Mouse (Mus musculus) lung, adult 2 months (tissue): ENCODE measurements around the gene Slc25a24.

Experiments used
- CTCF ChIP-seq: fragments of 200-500 bp; IDR thresholded peaks from 2 replicates; pipeline ENCODE4 v1.5.1; 2011; ENCODE audit warnings: mild to moderate bottlenecking, low read length, control low read depth; ENCODE audit not compliant: insufficient read depth
- POLR2A ChIP-seq: fragments of 200-500 bp; IDR thresholded peaks from 2 replicates; pipeline ENCODE4 v1.6.1; 2011; ENCODE audit warnings: low read depth, mild to moderate bottlenecking, control low read depth, low read length, borderline replicate concordance; ENCODE audit errors: extremely low read depth

DNA sequence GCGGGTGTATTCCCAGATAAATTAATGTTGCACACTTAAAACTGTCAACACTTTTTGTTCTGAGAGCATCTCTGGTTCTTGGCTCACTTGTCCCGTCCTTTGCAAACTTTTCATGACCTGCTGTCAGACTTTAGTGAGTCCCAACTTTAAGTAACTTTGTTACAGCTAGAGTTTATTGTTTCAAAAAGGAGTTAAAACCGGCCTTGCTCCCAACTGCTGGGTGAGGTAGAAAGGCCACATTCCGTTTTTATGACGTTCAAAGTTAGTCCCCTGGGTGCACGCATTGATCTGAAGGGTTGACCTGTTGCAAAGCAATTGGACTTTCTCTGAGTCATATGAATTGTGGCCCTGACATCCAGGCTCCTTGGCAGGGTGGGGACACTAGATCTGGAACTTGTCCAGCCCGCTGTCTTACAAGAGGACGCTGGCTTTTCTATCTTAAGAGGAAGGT is 607 bp downstream of the Slc25a24 start:
- no peak for TF ChIP-seq POLR2A
- no peak for TF ChIP-seq CTCF
